Mouse (Mus musculus) neural tube, embryonic 12.5 days (tissue): ENCODE results near the gene Vhl. TPM values are rescaled to one million over a fixed set of nuclear protein-coding genes. Genes with fewer than 3 reads are reported as not detected.

ENCODE experiments used
- ATAC-seq: fragments of 200-750 bp; cut with Nextera tagmentation; 2 replicates; pipeline ENCODE4 v1.8.0; 2017; ENCODE audit warnings: low read depth, mild to moderate bottlenecking, moderate TSS enrichment, moderate library complexity; ENCODE audit not compliant: low FRiP score
- H3K27ac ChIP-seq: fragments of 300-500 bp; sonication (generic); 2 replicates; pipeline ENCODE4 v1.5.1; 2016
- H3K27me3 ChIP-seq: fragments of 300-500 bp; sonication (generic); replicated peaks from 2 replicates; pipeline ENCODE4 v1.6.1; 2016; ENCODE audit warnings: mild to moderate bottlenecking
- H3K36me3 ChIP-seq: fragments of 300-500 bp; sonication (generic); 2 replicates; pipeline ENCODE4 v1.6.1; 2016; ENCODE audit warnings: mild to moderate bottlenecking
- H3K4me1 ChIP-seq: fragments of 300-500 bp; sonication (generic); 2 replicates; pipeline ENCODE4 v1.6.1; 2016
- H3K4me2 ChIP-seq: fragments of 300-500 bp; sonication (generic); replicated peaks from 2 replicates; pipeline ENCODE4 v1.6.1; 2016; ENCODE audit warnings: mild to moderate bottlenecking
- H3K4me3 ChIP-seq: fragments of 300-500 bp; sonication (generic); 2 replicates; pipeline ENCODE4 v1.5.1; 2016
- H3K9ac ChIP-seq: fragments of 300-500 bp; sonication (generic); 2 replicates; pipeline ENCODE4 v1.6.1; 2016; ENCODE audit warnings: mild to moderate bottlenecking
- H3K9me3 ChIP-seq: fragments of 300-500 bp; sonication (generic); 2 replicates; pipeline ENCODE4 v1.6.1; 2016; ENCODE audit warnings: mild to moderate bottlenecking
- WGBS: fragments of 180-500 bp; shearing (Covaris S2); methylation state at CpG from one replicate; pipeline ENCODE4 v1.1.7; 2016; 5-methylcytosine and 5-hydroxymethylcytosine counted together
- polyA plus RNA-seq: library from polyadenylated mRNA; unstranded; fragments of >200 nt; fragmentation: Nextera tagmentation; extraction: Ambion mirVana; gene quantifications from 2 replicates; pipeline ENCODE4 v1.2.1, GENCODE M21; 2016

Vhl gene
- polyA plus RNA-seq, 1 experiment from 2014 or later = 64.8 TPM

GRCm38 (mm10) chr6:113655475-113655874 lies 31.7 kb downstream of the Vhl start:
- no peak overlapping the region for H3K4me2 ChIP-seq
- no peaks in the 10 kb centered on the region for H3K27me3 ChIP-seq
- H3K4me1 ChIP-seq = no peaks in the 10 kb centered on the region
- no peaks in the 10 kb centered on the region for H3K9me3 ChIP-seq
- no peak overlapping the region for H3K4me3 ChIP-seq
- H3K36me3 ChIP-seq = no peaks in the 10 kb centered on the region
- WGBS = 93% methylated on average over 3 of the region's 3 CpGs
- no peak overlapping the region for H3K27ac ChIP-seq
- no peak for ATAC-seq
- no peak overlapping the region for H3K9ac ChIP-seq

GRCm38 (mm10) chr6:113656847-113657246 lies 33.1 kb downstream of the Vhl start:
- Histone ChIP-seq H3K36me3 (no peaks in the 10 kb centered on the region), H3K9me3 (no peaks in the 10 kb centered on the region), H3K9ac (no peak overlapping the region), H3K4me3 (no peak overlapping the region), H3K27ac (no peak overlapping the region), H3K27me3 (no peaks in the 10 kb centered on the region), H3K4me1 (peaks cover 4% of the 10 kb centered on the region; the same call in 1 of the 2 replicates), H3K4me2 (no peak overlapping the region)
- no peak for ATAC-seq
- 92% methylated on average over 6 of the region's 6 CpGs for WGBS

- Histone ChIP-seq H3K27ac (no peak overlapping the region), H3K4me2 (no peak overlapping the region), H3K4me1 (peaks cover 5% of the 10 kb centered on the region; the same call in 1 of the 2 replicates), H3K9me3 (no peaks in the 10 kb centered on the region), H3K9ac (no peak overlapping the region), H3K4me3 (no peak overlapping the region), H3K36me3 (no peaks in the 10 kb centered on the region), H3K27me3 (no peaks in the 10 kb centered on the region)
- ATAC-seq = no peak
- 65% methylated on average over 3 of the region's 3 CpGs for WGBS
Observed at GRCm38 (mm10) chr6:113658226-113658625, 34.5 kb downstream of the Vhl start.

- Histone ChIP-seq H3K27ac (no peak overlapping the region), H3K4me2 (no peak overlapping the region), H3K36me3 (no peaks in the 10 kb centered on the region), H3K9me3 (no peaks in the 10 kb centered on the region), H3K4me1 (peaks cover 5% of the 10 kb centered on the region; the same call in 1 of the 2 replicates), H3K27me3 (no peaks in the 10 kb centered on the region), H3K9ac (no peak overlapping the region), H3K4me3 (no peak overlapping the region)
- no peak for ATAC-seq
- WGBS = 77% methylated on average over 8 of the region's 8 CpGs
Observed at GRCm38 (mm10) chr6:113659648-113660491, 36.1 kb downstream of the Vhl start.

GRCm38 (mm10) chr6:113660492-113661352 lies 37.0 kb downstream of the Vhl start:
- H3K36me3 ChIP-seq = no peaks in the 10 kb centered on the region

GRCm38 (mm10) chr6:113661353-113662241 lies 37.8 kb downstream of the Vhl start:
- Histone ChIP-seq H3K27me3 (no peaks in the 10 kb centered on the region), H3K27ac (no peak overlapping the region), H3K4me1 (peaks cover 5% of the 10 kb centered on the region; the same call in 1 of the 2 replicates), H3K9me3 (no peaks in the 10 kb centered on the region), H3K36me3 (no peaks in the 10 kb centered on the region), H3K4me2 (no peak overlapping the region), H3K9ac (no peak overlapping the region), H3K4me3 (no peak overlapping the region)
- 64% methylated on average over 12 of the region's 12 CpGs for WGBS
- ATAC-seq = no peak

More at GRCm38 (mm10) chr6:113660492-113661352, 37.0 kb downstream of the Vhl start:
- H3K27ac ChIP-seq = no peak overlapping the region
- peaks cover 5% of the 10 kb centered on the region; the same call in 1 of the 2 replicates for H3K4me1 ChIP-seq
- H3K9ac ChIP-seq = no peak overlapping the region
- WGBS = 76% methylated on average over 14 of the region's 14 CpGs
- no peaks in the 10 kb centered on the region for H3K9me3 ChIP-seq
- ATAC-seq = no peak
- H3K27me3 ChIP-seq = no peaks in the 10 kb centered on the region
- H3K4me3 ChIP-seq = no peak overlapping the region
- no peak overlapping the region for H3K4me2 ChIP-seq

- Histone ChIP-seq H3K4me3 (no peak overlapping the region), H3K27me3 (no peaks in the 10 kb centered on the region), H3K36me3 (no peaks in the 10 kb centered on the region), H3K27ac (no peak overlapping the region), H3K4me1 (peaks cover 5% of the 10 kb centered on the region; the same call in 1 of the 2 replicates), H3K9ac (no peak overlapping the region), H3K4me2 (no peak overlapping the region), H3K9me3 (no peaks in the 10 kb centered on the region)
- 98% methylated on average over 8 of the region's 8 CpGs for WGBS
- no peak for ATAC-seq
Observed at GRCm38 (mm10) chr6:113662964-113663700, 39.4 kb downstream of the Vhl start.

- Histone ChIP-seq H3K4me2 (no peak overlapping the region), H3K27me3 (no peaks in the 10 kb centered on the region), H3K27ac (no peak overlapping the region), H3K9me3 (no peaks in the 10 kb centered on the region), H3K4me3 (no peak overlapping the region), H3K9ac (no peak overlapping the region), H3K36me3 (no peaks in the 10 kb centered on the region), H3K4me1 (peaks cover 11% of the 10 kb centered on the region)
- ATAC-seq = no peak
- 87% methylated on average over 7 of the region's 7 CpGs for WGBS
Observed at GRCm38 (mm10) chr6:113664305-113664704, 40.5 kb downstream of the Vhl start.

GRCm38 (mm10) chr6:113667611-113668122 lies 43.9 kb downstream of the Vhl start:
- Histone ChIP-seq H3K4me2 (no peak overlapping the region), H3K4me1 (peaks cover 6% of the 10 kb centered on the region), H3K4me3 (no peak overlapping the region), H3K9me3 (no peaks in the 10 kb centered on the region), H3K36me3 (no peaks in the 10 kb centered on the region), H3K27ac (no peak overlapping the region), H3K27me3 (no peaks in the 10 kb centered on the region), H3K9ac (no peak overlapping the region)
- 57% methylated on average over 8 of the region's 8 CpGs for WGBS
- ATAC-seq = no peak

GRCm38 (mm10) chr6:113668287-113669154 lies 44.8 kb downstream of the Vhl start:
- Histone ChIP-seq H3K4me1 (peaks cover 6% of the 10 kb centered on the region), H3K9me3 (no peaks in the 10 kb centered on the region), H3K36me3 (no peaks in the 10 kb centered on the region), H3K4me2 (0 out of 2 replicates have a peak overlapping the region, but pooled peaks have one; percentile 24), H3K27me3 (no peaks in the 10 kb centered on the region), H3K4me3 (no peak overlapping the region), H3K27ac (no peak overlapping the region), H3K9ac (no peak overlapping the region)
- no peak for ATAC-seq
- 36% methylated on average over 15 of the region's 15 CpGs for WGBS
